Mouse (Mus musculus) megakaryocyte, embryonic 14.5 days (primary cell): Measurements from ENCODE around the gene Exosc7.

Experiments
- FLI1 ChIP-seq: IDR thresholded peaks from 2 replicates; pipeline ENCODE4 v1.6.1; 2012; ENCODE audit warnings: low read length, inconsistent platforms, mixed read lengths
- GATA1 ChIP-seq: IDR thresholded peaks from 3 replicates; pipeline ENCODE4 v1.6.1; 2012; ENCODE audit warnings: mixed read lengths, low read length, inconsistent platforms, borderline replicate concordance

DNA sequence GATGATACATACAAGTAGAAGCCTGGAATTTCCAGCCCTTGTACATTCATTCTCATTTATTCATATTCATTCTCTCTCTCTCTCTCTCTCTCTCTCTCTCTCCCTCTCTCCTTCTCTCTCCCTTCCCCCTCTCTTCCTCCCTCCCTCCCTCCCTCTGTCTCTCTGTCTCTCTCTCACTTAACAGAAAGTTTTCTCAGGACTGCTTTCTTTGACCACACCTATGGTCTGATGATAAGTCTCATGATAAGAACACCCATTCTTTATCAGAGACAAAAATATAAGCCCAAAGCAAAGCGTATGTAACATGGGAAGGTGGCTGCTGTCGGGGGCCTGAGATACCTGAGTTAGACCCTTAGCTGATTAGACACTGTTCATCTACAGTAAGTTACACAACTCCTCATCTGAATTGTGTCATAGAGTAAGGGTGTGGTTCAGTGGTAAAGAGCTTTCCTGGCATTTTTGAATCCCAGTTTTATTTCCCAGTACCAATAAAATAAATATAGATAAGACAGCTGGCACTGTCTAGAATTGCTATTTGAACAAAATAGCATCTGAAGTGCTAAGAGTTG lies 11.5 kb downstream of the Exosc7 start:
- TF ChIP-seq GATA1 = no peak
- no peak for TF ChIP-seq FLI1
